Mouse (Mus musculus): ENCODE measurements around the gene Tssc4. TPM values are rescaled to one million over a fixed set of nuclear protein-coding genes. Genes with fewer than 3 reads are reported as not detected.

The Tssc4 gene
- total and polyA plus RNA-seq, 3 experiments = 44.1 to 55.1 (median 49.8) TPM

GRCm38 (mm10) chr7:143052626-143053007 lies 16.4 kb upstream of the Tssc4 start, which contains the start of gene Cd81:
Gene Cd81 (plus strand): TSS chr7:143052739.
- dilution Hi-C loops (cut with MboI; ENCODE audit: extremely low pct_ligation_motif_present, extremely low pct_unique_long_range_greater_than_20kb, low sequenced_read_pairs) (no loop called here), in situ Hi-C loops (cut with MboI; ENCODE audit: low pct_ligation_motif_present, low pct_unique_long_range_greater_than_20kb, low sequenced_read_pairs) (no loop called here)
- H3K27ac ChIP-seq (ENCODE audit: insufficient read depth, low read depth) = peak within 1 kb of the TSS; percentile 84
- H3K4me3 ChIP-seq (replicated peaks in 1 of 3; ENCODE audit: low read depth in 2 of 3, low read length in 2 of 3, poor library complexity in 1 of 3) = peak within 1 kb of the TSS; percentile 79 to 91 (median 90)
- H3K79me2 ChIP-seq (replicated peaks; ENCODE audit: control insufficient read depth, extremely low read depth, insufficient read depth, poor library complexity, severe bottlenecking) = peaks cover 50% of the 10 kb centered on the region
- peak within 1 kb of the TSS; percentile 77 for H3K9ac ChIP-seq (ENCODE audit: insufficient read depth, low read depth)
- H3K36me3 ChIP-seq (replicated peaks in 1 of 2; ENCODE audit: control insufficient read depth in 1 of 2, insufficient read depth in 1 of 2, low read length in 1 of 2) = peaks cover 21 to 38% of the 10 kb centered on the region in 2 experiments
- peak within 1 kb of the TSS; percentile 78 for H3K4me2 ChIP-seq (ENCODE audit: insufficient read depth, low read depth, poor library complexity, severe bottlenecking)
- DNase-seq (ENCODE audit: extremely low read depth) = peak; percentile 68
- TF ChIP-seq TCF12 (IDR thresholded peaks at IDR 0.05; ENCODE audit: low read depth, low read length) = peak; percentile 78
- TF ChIP-seq MXI1 (IDR thresholded peaks at IDR 0.05; ENCODE audit: low read depth, low read length) = peak; percentile 47; the same call in 1 of the 2 replicates
- TF ChIP-seq CHD2 (IDR thresholded peaks at IDR 0.05; ENCODE audit: low read length) = no peak
- peak; percentile 95 for TF ChIP-seq POLR2AphosphoS2 (IDR thresholded peaks at IDR 0.05; ENCODE audit: low read depth, low read length)
- no peak for TF ChIP-seq SMC3 (IDR thresholded peaks at IDR 0.05; ENCODE audit: low read depth, low read length)
- no peak for TF ChIP-seq JUN (IDR thresholded peaks at IDR 0.05; ENCODE audit: insufficient read depth, low read depth, low read length)
- TF ChIP-seq NELFE (IDR thresholded peaks at IDR 0.05; ENCODE audit: low read depth, low read length) = peak; percentile 99
- peak; percentile 78; the same call in 1 of the 2 replicates for TF ChIP-seq SIN3A (IDR thresholded peaks at IDR 0.05; ENCODE audit: low read length)
- TF ChIP-seq E2F4 (IDR thresholded peaks at IDR 0.05; ENCODE audit: insufficient replicate concordance, low read depth, low read length) = 0 out of 2 replicates have a peak, but pooled peaks have one; percentile 45
- no peak for TF ChIP-seq JUND (conservative IDR thresholded peaks at IDR 0.05; ENCODE audit: low read depth, low read length)
- TF ChIP-seq ZNF384 (IDR thresholded peaks at IDR 0.05; ENCODE audit: low read depth, low read length) = no peak
- peak; percentile 27; the same call in 1 of the 2 replicates for TF ChIP-seq HCFC1 (IDR thresholded peaks at IDR 0.05; ENCODE audit: low read depth, low read length)
- no peak for TF ChIP-seq CTCF (conservative IDR thresholded peaks at IDR 0.05 in 1 of 2, IDR thresholded peaks at IDR 0.05 in 1 of 2; ENCODE audit: low read depth in 2 of 2, low read length in 2 of 2)
- TF ChIP-seq CHD1 (IDR thresholded peaks at IDR 0.05; ENCODE audit: low read depth, low read length) = no peak; the same call in 1 of the 2 replicates
- no peak for TF ChIP-seq MYC (IDR thresholded peaks at IDR 0.05; ENCODE audit: low read depth, low read length)
- TF ChIP-seq MAFK (IDR thresholded peaks at IDR 0.05; ENCODE audit: insufficient replicate concordance, low read length) = no peak
- TF ChIP-seq ZKSCAN1 (IDR thresholded peaks at IDR 0.05; ENCODE audit: borderline replicate concordance, low read depth, low read length) = no peak
- TF ChIP-seq IRF4 (IDR thresholded peaks at IDR 0.05; ENCODE audit: low read depth, low read length) = no peak
- peak; percentile 35 for TF ChIP-seq ELF1 (IDR thresholded peaks at IDR 0.05; ENCODE audit: low read depth, low read length)
- TF ChIP-seq KAT2A (IDR thresholded peaks at IDR 0.05; ENCODE audit: insufficient replicate concordance, low read length) = 0 out of 2 replicates have a peak, but pooled peaks have one; percentile 20
- TF ChIP-seq GABPA (IDR thresholded peaks at IDR 0.05; ENCODE audit: insufficient replicate concordance, low read depth, low read length) = no peak
- no peak for TF ChIP-seq BHLHE40 (IDR thresholded peaks at IDR 0.05; ENCODE audit: low read depth, low read length)
- peak; percentile 96 for TF ChIP-seq TBP (conservative IDR thresholded peaks at IDR 0.05; ENCODE audit: low read depth, low read length)
- TF ChIP-seq UBTF (IDR thresholded peaks at IDR 0.05; ENCODE audit: low read depth, low read length) = peak; percentile 65; the same call in 1 of the 2 replicates
- TF ChIP-seq ZMIZ1 (IDR thresholded peaks at IDR 0.05; ENCODE audit: low read depth, low read length) = peak; percentile 98
- peak; percentile 100 for TF ChIP-seq POLR2A (IDR thresholded peaks at IDR 0.05; ENCODE audit: low read depth, low read length)
- TF ChIP-seq RAD21 (IDR thresholded peaks at IDR 0.05; ENCODE audit: low read depth, low read length) = no peak
- no peak for TF ChIP-seq EP300 (IDR thresholded peaks at IDR 0.05; ENCODE audit: low read length)
- no peaks in the 10 kb centered on the region for H3K9me3 ChIP-seq (replicated peaks; ENCODE audit: low read length)
- H3K27me3 ChIP-seq (replicated peaks) = no peaks in the 10 kb centered on the region
- H3K4me1 ChIP-seq (ENCODE audit: control insufficient read depth in 1 of 2, insufficient read depth in 2 of 2) = peaks cover 27 to 56% of the 10 kb centered on the region in 2 experiments
